Mouse (Mus musculus): ENCODE results near the gene Ccdc12.
"Not testable (repeated sequence)": the region's sequence is repeated elsewhere in the genome, so short reads cannot be mapped to it uniquely, and the experiment has no call there.

Gene Ccdc12

DNA sequence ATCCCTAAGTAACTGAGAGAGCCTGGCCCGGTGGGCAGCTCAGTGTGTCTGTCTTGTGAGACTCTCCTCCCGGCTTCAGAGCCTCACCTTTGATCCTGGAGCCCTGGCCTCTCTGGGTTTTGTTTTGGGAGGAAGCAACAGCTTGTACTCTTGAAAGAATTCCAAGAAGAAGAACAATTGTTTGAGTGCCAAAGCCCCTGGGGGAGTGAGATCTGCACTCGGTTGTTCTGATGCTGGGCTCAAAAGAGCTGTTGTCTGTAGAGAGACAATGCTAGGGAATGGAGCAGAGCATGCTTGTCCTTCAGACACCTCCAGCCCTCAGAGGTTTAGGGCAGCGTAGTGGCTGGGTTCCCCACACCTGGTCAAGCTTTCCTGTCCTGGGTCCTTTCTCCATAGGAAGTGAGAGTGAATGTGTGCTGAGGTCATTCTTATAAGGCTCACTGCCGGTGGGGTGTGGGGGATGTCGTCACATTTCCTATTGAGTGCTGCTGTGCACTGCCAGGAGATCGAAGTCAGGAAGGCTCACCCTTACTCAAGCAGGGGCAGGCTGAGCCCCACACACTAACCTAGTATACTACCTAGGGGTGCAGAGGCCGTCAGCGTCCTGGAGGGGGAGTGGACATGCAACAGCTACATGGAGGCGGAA lies 16.9 kb downstream of the Ccdc12 start:
- peak in 1 of 2 experiments; percentile 66 for DNase-seq (ENCODE audit: low spot score in 2 of 2)

DNA sequence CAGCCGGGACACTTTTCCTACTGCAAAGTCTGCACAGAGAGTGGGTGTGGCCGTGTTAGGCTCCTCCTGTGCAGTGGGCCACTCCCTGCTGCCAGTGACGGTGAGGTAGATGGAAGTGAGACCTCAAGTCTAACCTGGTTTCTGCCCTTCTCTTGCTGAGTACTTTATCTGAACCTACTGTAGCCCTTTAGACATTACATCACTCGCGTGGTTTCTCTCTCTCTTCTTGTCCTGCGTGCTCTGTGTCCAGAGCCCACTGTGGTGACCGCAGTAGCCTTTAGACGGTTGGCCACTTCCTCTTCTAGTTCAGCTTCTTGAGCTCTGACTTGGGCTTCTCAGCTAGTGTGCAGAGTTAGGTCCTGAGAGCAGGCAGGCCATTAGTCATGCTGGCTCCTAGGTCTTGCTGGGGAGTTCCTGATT lies 20.2 kb downstream of the Ccdc12 start:
- peak in 1 of 2 experiments; percentile 59 for DNase-seq (ENCODE audit: low spot score in 2 of 2)

DNA sequence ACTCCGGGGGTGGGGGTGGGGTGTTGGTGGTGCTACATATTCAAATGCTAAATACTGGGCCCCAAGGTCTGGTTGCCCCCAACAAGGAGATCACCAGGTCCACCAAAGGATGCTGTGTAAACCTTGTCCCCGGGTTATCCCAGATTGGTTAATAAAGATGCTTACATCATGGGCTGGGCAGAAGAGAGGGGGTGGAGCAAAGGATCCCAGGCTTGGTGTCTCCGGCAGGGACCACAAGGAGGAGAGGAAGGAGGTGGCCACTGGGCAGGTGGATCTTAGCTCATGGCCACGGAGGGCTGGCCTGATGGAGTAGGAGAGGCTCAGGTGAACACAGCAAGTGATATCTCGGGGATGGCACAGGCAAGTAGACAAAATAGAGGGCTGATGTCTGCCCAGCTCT lies 22.6 kb downstream of the Ccdc12 start:
- DNase-seq (ENCODE audit: low spot score in 2 of 2): no peak

- DNase-seq (ENCODE audit: low spot score in 2 of 2): no peak
These were observed 24.6 kb downstream of the Ccdc12 start for GRCm38 (mm10) chr9:110680736-110681507.

- DNase-seq (ENCODE audit: low spot score in 2 of 2): no peak
These were observed 25.5 kb downstream of the Ccdc12 start for GRCm38 (mm10) chr9:110681817-110682216.

DNA sequence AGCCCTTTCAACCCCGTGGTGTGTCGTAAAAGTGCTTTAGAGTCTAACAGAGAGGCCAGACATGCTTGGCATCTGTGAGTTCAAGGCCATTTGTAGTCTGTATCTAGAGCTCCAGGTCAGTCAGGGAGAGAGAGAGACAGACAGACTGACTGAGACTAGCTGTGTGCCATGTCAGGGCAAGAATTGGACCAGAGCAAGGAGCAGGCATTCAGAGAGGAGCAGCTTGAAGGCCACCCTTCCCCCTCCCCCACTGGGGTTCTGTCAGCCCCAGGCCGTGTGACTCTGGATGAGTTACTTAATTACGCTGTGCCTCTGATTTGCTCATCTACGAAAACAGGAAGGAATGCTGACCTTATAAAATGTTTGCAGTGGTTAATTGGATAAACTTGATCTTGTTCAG lies 26.0 kb downstream of the Ccdc12 start:
- DNase-seq (ENCODE audit: low spot score in 2 of 2): no peak

GRCm38 (mm10) chr9:110682697-110683096 lies 26.4 kb downstream of the Ccdc12 start:
- not testable (repeated sequence) for DNase-seq (ENCODE audit: low spot score in 2 of 2)

DNA sequence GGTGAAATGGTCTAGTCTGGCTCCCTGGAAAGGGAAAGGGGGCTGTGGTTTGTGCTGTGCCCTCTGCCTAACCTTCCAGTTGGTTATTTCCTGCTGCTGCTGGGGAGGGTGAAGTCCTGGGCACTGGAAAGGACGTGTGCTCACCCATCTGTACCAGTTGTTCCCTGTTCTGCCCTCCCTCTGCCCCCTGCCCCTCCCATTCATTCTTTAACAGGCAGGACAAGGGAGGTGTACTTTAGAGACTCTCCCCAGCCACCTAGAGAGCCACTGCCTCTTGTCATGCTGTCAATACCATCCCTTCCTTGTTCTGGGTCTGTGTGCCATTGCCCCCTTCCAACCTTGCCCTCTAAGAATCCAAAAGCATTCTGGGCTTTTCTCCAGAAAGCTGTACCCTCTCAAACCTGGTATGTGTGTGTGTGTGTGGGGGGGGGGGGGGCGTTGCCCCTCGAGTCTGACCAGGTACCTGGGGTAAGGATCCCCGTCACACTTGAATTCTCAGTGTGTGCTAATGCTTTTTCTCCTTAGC lies 27.3 kb downstream of the Ccdc12 start:
- no peak for DNase-seq (ENCODE audit: low spot score in 2 of 2)

GRCm38 (mm10) chr9:110684100-110684831 lies 28.0 kb downstream of the Ccdc12 start:
- peak; percentile 66 to 75 for DNase-seq (ENCODE audit: low spot score in 2 of 2)

DNA sequence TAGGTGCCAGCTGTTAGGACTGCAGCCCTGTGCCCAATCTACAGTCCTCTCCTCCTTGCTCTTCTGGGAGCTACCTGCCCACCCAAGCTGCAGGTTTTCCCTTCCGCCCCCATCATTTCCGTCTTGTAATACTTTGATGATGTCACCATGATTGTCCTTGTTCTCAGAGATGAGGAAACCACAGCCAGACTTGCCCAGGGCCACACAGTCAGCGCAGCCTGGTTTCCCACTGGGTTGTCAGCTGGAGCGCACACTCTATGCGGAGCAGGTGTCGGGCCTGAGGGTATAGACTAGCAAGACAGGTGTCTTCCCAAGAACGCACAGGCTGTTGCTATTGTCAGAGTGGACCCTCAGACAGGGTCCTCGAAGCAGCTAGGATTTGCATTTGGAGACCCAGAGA lies 28.9 kb downstream of the Ccdc12 start:
- DNase-seq (ENCODE audit: low spot score in 2 of 2): no peak

- no peak for DNase-seq (ENCODE audit: low spot score in 2 of 2)
These were observed 29.3 kb downstream of the Ccdc12 start for GRCm38 (mm10) chr9:110685591-110685990.

DNA sequence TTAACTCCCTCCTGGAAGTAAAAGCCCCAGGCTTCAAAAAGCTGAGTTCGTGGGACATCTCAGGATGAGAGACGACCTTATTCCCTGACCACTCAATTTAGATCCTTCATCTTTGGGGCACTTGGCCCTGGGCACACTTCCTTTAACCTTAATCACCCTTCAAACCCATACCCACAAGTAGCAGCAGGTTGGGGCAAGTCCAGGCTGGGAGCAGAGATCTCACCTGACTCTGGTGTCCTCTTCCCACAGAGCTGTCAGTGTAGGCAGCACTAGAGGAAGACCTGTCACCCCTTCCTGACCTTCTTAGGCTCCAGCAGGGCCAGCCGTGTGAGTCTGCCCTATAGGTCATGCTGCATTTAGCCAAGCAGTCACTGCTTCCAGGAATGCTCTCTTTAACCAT lies 30.2 kb downstream of the Ccdc12 start:
- no peak for DNase-seq (ENCODE audit: low spot score in 2 of 2)

DNA sequence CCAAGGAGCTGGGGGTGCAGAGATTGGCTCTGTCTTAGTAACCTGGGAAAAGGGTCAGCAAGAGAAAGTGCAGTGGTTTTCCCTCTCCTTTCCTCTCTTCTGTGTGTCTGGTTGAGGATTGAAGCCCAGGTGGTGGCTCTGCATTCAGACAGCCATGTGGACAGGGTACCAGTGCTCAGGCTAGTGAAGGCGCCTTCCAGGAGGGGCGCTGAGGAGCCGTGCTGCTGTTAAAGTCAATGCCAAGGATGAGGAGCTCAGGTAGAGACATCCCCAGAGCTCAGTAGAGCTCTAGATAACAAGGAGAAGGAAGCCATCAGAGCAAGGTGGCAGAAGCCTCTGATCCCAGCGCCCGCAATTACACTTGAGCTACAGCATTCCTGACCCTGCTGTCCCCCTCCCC lies 30.8 kb downstream of the Ccdc12 start:
- no peak for DNase-seq (ENCODE audit: low spot score in 2 of 2)

DNA sequence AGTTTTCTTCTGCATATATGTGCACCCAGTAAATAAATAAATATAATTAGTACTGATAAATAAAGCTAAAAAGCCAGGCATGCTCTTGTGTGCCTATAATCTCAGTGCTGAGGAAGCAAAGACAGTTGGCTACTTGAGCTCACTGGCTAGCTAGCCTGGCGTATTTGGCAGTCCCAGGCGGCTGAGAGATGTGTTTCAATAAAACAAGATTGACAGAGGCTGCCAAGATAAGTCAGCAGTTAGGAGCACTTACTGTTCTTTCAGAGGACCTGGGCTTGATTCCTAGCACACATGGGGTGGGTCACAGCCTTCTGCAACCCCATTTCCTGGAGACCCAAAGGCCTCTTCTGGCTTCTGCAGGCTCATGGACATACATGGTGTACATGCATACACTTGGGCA lies 31.5 kb downstream of the Ccdc12 start:
- no peak for DNase-seq (ENCODE audit: low spot score in 2 of 2)

DNA sequence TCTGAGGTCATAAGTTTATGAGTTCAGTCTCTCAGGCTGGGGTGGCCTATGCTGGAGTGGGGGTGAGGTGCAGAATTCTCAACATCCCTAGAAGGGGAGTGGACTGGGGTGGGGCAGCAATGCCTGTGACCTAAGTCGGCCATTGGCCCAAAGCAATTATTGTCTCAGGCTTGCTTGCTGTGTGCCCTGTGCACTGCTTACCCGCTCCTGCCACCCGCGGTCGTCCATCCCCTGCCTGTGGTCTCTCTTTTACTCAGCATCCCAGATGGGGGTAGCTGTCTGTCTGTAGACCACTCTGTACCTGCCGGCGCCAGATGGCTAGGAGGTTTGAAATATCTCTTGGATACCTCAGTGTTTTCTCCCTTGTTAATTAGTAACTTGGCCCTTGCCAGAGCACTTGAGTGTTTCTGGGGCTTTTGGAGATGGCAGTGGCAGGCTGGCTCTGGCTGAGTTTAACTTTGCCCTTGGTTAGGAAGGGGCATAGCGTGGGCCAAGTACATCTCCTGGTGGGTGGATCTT lies 33.0 kb downstream of the Ccdc12 start:
- no peak for DNase-seq (ENCODE audit: low spot score in 2 of 2)

DNA sequence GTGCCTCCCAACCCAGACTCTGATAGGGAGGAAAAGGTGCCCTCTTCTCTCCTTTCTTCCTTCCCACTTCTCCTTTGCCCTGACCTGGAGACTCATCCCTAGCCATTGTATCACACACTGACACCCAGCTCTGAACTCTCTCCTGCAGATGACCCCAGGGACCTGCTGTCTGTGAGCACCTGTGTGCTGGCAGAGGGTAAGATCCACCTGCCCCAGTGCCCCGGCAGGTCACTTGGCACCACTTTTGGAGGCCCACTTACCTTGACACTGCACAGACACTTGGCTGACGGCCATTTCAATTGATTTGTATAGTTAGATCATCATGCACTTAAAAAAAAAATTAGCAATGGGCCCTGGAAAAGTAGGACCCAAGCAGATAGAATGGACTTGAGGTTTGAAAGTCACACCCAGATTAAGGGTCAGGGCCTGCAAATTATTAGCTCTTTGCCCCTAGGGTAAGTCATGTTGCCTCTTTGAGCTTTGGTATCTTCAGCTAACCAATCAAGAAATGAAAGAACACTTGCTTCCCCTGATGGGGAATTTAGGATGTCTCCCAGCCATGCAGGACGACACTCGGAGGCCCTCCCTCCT lies 39.0 kb downstream of the Ccdc12 start:
- DNase-seq (ENCODE audit: low spot score in 2 of 2): no peak

GRCm38 (mm10) chr9:110696427-110696826 lies 40.1 kb downstream of the Ccdc12 start:
- DNase-seq (ENCODE audit: low spot score in 2 of 2): no peak

GRCm38 (mm10) chr9:110697465-110697864 lies 41.2 kb downstream of the Ccdc12 start:
- DNase-seq (ENCODE audit: low spot score in 2 of 2): no peak

DNA sequence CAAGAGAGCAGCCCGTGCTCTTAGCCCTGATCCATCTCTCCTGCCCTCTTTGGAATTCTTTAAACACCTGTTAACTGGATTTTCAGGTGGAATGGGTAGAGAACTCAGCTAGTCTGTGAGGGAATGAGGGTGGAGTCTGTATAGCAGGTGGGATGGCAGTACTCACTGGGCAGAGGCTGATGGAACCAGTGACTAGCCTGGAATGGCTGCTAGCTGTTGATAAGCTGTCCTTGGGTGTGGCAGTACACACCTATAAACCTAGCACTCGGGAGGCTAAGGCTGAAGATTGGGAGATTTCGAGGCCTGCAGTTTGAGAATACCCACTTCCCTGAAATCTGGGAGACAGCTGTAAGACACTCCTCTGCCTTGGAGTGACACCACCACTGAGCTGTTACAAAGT lies 43.3 kb downstream of the Ccdc12 start:
- DNase-seq (ENCODE audit: low spot score in 2 of 2): no peak

DNA sequence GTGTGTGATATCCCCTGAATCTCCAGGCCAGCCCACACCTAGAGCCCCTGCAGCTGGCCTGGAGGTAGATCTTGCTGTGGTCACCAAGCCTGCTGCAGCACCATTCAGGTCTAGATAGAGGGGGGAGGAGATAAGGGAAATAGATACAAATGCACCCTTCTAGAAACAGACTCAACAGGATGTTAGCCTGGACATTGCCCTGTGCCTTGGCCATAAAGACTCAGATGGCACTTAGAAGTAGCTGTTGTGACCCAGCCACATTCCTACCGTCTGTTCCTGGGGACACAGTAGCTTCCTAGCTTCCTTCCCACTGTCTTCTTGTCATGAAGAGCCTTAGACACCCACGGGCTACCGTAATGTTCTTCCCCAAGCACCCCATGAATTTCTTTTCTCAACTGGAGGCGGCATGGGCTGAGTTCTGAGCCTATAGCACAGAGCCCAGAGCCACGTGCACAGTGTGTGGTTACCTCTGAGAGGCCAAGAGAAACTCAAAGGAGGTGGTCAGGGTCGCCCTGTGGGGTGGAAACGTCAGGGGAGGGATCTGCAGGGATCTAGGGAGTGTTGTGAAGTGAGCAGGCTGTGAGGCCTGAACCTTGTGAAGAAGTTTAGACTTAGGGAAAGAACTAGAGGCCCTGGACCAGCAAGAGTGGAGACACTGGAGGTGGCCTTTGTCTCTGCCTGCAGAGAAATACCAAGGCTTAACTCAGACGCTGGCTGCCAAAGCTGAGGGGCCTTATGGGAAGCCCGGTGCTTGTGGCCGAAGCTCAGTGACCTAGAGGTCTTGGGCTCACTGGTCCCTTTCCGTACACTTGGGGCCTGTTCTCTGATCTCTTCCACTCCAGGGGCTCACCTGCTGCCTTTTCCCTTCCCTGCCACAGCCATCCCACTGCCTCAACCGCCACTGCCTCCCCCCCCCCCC lies 45.1 kb downstream of the Ccdc12 start:
- DNase-seq (ENCODE audit: low spot score in 2 of 2): no peak

GRCm38 (mm10) chr9:110702848-110703247 lies 46.5 kb downstream of the Ccdc12 start:
- peak in 1 of 2 experiments; percentile 29 for DNase-seq (ENCODE audit: low spot score in 2 of 2)
